Mouse (Mus musculus): ENCODE results near the gene Ciz1. TPM values are rescaled to one million over a fixed set of nuclear protein-coding genes. Genes with fewer than 3 reads are reported as not detected.
A peak's percentile ranks its signal among the peaks of the same experiment; 100 is the strongest.

Gene Ciz1
- polyA plus RNA-seq, 1 experiment from 2014 or later, result 37.3 TPM

DNA sequence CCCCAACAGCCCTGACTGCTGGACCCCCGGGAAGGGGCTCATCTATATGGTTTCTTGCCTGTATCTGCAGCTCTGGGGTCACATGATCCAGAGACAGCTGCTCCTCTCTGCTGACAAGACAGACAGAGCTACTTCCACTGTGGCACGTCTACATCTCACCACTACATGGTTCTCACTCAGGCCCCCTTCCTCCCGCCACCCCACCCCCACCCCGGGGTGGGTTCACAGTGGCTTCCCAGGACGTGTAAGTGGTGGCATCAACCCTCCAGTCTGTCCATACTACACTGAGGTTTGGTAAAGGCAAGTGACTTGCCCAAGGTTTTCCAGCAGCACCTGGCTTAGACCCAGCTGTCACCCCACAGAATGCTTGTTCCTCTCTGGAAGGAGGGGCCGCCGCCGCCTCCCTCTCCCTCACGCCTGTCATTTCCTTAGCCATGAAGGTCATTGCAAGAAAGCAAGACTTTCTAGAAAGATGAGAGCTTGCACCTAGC is 611 bp upstream of the Ciz1 start:
- H3K9ac ChIP-seq (ENCODE audit: low read length), result peak overlapping the region; percentile 82
- DNase-seq (ENCODE audit: low spot score) (no peak), ATAC-seq (no peak)
- no peaks in the 10 kb centered on the region for H3K9me3 ChIP-seq (replicated peaks; ENCODE audit: control insufficient read depth, low read length)
- peaks cover 10% of the 10 kb centered on the region; the same call in 1 of the 2 replicates for H3K4me1 ChIP-seq (ENCODE audit: control insufficient read depth, insufficient read depth, low read length)
- no peaks in the 10 kb centered on the region for H3K36me3 ChIP-seq (ENCODE audit: control insufficient read depth, insufficient read depth, low read length)
- no peaks in the 10 kb centered on the region for H3K27me3 ChIP-seq (replicated peaks; ENCODE audit: control insufficient read depth, insufficient read depth, low read length)
- H3K27ac ChIP-seq (ENCODE audit: low read depth, low read length), result peak overlapping the region; percentile 79; the same call in 1 of the 2 replicates
- WGBS, result 47% methylated on average over 9 of the region's 9 CpGs
- peak overlapping the region; percentile 90 for H3K4me2 ChIP-seq (ENCODE audit: low read length)
- H3K4me3 ChIP-seq (ENCODE audit: low read depth, low read length), result peak overlapping the region; percentile 60

DNA sequence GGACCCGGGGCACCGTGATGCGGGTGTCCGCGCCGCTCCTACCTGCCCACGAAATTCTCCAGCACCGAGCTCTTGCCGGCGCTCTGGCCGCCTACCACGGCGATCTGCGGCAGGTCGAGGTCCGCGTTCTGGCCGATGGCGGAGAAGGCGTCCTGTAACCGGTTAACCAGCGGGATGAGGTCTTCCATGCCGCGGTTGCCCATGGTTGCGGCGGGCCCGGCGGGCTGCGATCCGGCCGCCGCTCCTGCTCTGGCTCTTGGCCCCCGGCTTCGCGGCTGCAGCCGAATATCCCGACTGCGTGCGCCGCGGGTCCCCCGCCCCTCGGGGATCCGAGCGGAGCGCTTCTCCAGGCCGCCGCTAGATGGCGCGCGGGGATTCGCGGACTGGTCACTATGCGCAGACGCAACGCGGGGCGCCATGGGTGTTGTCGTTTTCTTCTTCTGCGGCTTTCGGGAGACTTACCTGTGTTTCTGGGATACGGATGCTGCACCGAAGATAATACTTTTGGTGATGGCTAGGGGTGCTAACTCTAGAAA is 948 bp downstream of the Ciz1 start, which contains the start of gene Dnm1:
Dnm1 (minus strand) TSS at position 332 of the 536 bp plus-strand sequence.
- WGBS, result under 1% methylated on average over 61 of the region's 63 CpGs
- DNase-seq (ENCODE audit: low spot score) (peak; percentile 93), ATAC-seq (peak; percentile 74)
- peak within 1 kb of the TSS; percentile 82 for H3K9ac ChIP-seq (ENCODE audit: low read length)
- H3K27ac ChIP-seq (ENCODE audit: low read depth, low read length), result peak within 1 kb of the TSS; percentile 79
- peaks cover 10% of the 10 kb centered on the region; the same call in 1 of the 2 replicates for H3K4me1 ChIP-seq (ENCODE audit: control insufficient read depth, insufficient read depth, low read length)
- peak within 1 kb of the TSS; percentile 90 for H3K4me2 ChIP-seq (ENCODE audit: low read length)
- no peaks in the 10 kb centered on the region for H3K27me3 ChIP-seq (replicated peaks; ENCODE audit: control insufficient read depth, insufficient read depth, low read length)
- no peaks in the 10 kb centered on the region for H3K9me3 ChIP-seq (replicated peaks; ENCODE audit: control insufficient read depth, low read length)
- H3K4me3 ChIP-seq (ENCODE audit: low read depth, low read length), result peak within 1 kb of the TSS; percentile 60
- no peaks in the 10 kb centered on the region for H3K36me3 ChIP-seq (ENCODE audit: control insufficient read depth, insufficient read depth, low read length)

DNA sequence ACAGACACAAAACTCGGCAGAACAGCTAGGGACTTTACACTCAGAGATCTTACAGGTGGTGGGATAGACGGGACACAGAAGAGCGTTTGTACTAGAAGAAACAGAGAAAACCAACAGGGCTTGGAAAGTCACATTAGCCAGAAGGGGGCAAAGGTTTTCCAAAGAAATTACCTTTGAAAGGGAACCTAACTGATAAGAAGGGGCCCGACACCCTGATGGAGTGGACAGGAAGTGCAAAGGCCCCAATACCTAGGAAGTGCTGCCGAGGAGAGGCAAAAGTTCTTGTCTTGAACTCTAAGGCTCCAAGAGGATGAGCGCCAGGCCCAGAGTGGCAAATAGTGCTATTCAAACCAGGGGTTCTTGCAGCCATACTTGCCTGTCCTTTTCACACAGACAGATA is 1.7 kb downstream of the Ciz1 start:
- no peak for DNase-seq (ENCODE audit: low spot score)
- H3K4me3 ChIP-seq (ENCODE audit: low read depth, low read length), result no peak overlapping the region
- no peaks in the 10 kb centered on the region for H3K9me3 ChIP-seq (replicated peaks; ENCODE audit: control insufficient read depth, low read length)
- H3K27me3 ChIP-seq (replicated peaks; ENCODE audit: control insufficient read depth, insufficient read depth, low read length), result no peaks in the 10 kb centered on the region
- H3K4me1 ChIP-seq (ENCODE audit: control insufficient read depth, insufficient read depth, low read length), result peaks cover 10% of the 10 kb centered on the region; the same call in 1 of the 2 replicates
- H3K4me2 ChIP-seq (ENCODE audit: low read length), result no peak overlapping the region; the same call in 1 of the 2 replicates
- H3K9ac ChIP-seq (ENCODE audit: low read length), result no peak overlapping the region
- WGBS, result 70% methylated on average over 6 of the region's 6 CpGs
- H3K27ac ChIP-seq (ENCODE audit: low read depth, low read length), result no peak overlapping the region
- ATAC-seq, result no peak
- H3K36me3 ChIP-seq (ENCODE audit: control insufficient read depth, insufficient read depth, low read length), result no peaks in the 10 kb centered on the region

- ATAC-seq, result no peak
- 90% methylated on average over 3 of the region's 3 CpGs for WGBS
- no peaks in the 10 kb centered on the region for H3K27me3 ChIP-seq (replicated peaks; ENCODE audit: control insufficient read depth, insufficient read depth, low read length)
- H3K9ac ChIP-seq (ENCODE audit: low read length), result no peak overlapping the region
- H3K4me1 ChIP-seq (ENCODE audit: control insufficient read depth, insufficient read depth, low read length), result peaks cover 10% of the 10 kb centered on the region; the same call in 1 of the 2 replicates
- DNase-seq (ENCODE audit: low spot score), result no peak
- no peak overlapping the region for H3K4me2 ChIP-seq (ENCODE audit: low read length)
- no peaks in the 10 kb centered on the region for H3K36me3 ChIP-seq (ENCODE audit: control insufficient read depth, insufficient read depth, low read length)
- H3K9me3 ChIP-seq (replicated peaks; ENCODE audit: control insufficient read depth, low read length), result no peaks in the 10 kb centered on the region
- H3K4me3 ChIP-seq (ENCODE audit: low read depth, low read length), result no peak overlapping the region
- no peak overlapping the region for H3K27ac ChIP-seq (ENCODE audit: low read depth, low read length)
Observed at GRCm38 (mm10) chr2:32354336-32354895, 2.3 kb downstream of the Ciz1 start.

DNA sequence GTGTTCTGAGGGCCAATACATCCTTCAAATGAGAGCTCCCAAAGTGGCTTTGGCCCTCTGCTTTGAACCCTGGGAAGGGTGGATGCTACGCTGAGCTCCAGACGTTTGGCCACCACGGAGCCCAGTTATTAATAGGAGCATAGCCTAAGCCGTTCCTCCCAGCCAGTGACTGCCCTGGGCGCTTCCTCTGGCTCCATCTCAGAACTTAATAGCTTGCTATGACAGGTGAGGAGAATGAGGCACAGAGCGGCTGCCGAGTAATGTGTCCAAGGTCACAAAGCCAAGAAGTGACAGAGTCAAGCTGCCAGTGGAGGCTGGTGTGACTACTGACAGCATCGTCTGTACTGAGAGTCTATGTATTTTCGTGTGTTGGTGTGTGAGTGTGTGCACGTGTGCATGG is 4.1 kb downstream of the Ciz1 start:
- Histone ChIP-seq H3K4me1 (ENCODE audit: control insufficient read depth, insufficient read depth, low read length) (peaks cover 10% of the 10 kb centered on the region), H3K27ac (ENCODE audit: low read depth, low read length) (no peak overlapping the region), H3K36me3 (ENCODE audit: control insufficient read depth, insufficient read depth, low read length) (no peaks in the 10 kb centered on the region), H3K4me2 (ENCODE audit: low read length) (no peak overlapping the region), H3K9ac (ENCODE audit: low read length) (no peak overlapping the region), H3K27me3 (replicated peaks; ENCODE audit: control insufficient read depth, insufficient read depth, low read length) (peaks cover under 1% of the 10 kb centered on the region), H3K4me3 (ENCODE audit: low read depth, low read length) (no peak overlapping the region), H3K9me3 (replicated peaks; ENCODE audit: control insufficient read depth, low read length) (no peaks in the 10 kb centered on the region)
- DNase-seq (ENCODE audit: low spot score), result no peak
- no peak for ATAC-seq
- WGBS, result 84% methylated on average over 10 of the region's 10 CpGs

- H3K4me2 ChIP-seq (ENCODE audit: low read length), result no peak overlapping the region
- DNase-seq (ENCODE audit: low spot score) (no peak), ATAC-seq (no peak)
- H3K27ac ChIP-seq (ENCODE audit: low read depth, low read length), result no peak overlapping the region
- H3K4me3 ChIP-seq (ENCODE audit: low read depth, low read length), result no peak overlapping the region
- no peak overlapping the region for H3K9ac ChIP-seq (ENCODE audit: low read length)
- H3K36me3 ChIP-seq (ENCODE audit: control insufficient read depth, insufficient read depth, low read length), result no peaks in the 10 kb centered on the region
- H3K27me3 ChIP-seq (replicated peaks; ENCODE audit: control insufficient read depth, insufficient read depth, low read length), result peaks cover 9% of the 10 kb centered on the region
- WGBS, result 87% methylated on average over 3 of the region's 3 CpGs
- peaks cover 11% of the 10 kb centered on the region for H3K4me1 ChIP-seq (ENCODE audit: control insufficient read depth, insufficient read depth, low read length)
- H3K9me3 ChIP-seq (replicated peaks; ENCODE audit: control insufficient read depth, low read length), result no peaks in the 10 kb centered on the region
Observed at GRCm38 (mm10) chr2:32357710-32358109, 5.6 kb downstream of the Ciz1 start.

GRCm38 (mm10) chr2:32358381-32358780 is 6.3 kb downstream of the Ciz1 start:
- H3K9ac ChIP-seq (ENCODE audit: low read length), result no peak overlapping the region
- H3K27ac ChIP-seq (ENCODE audit: low read depth, low read length), result no peak overlapping the region
- 67% methylated on average over 10 of the region's 10 CpGs for WGBS
- peaks cover 9% of the 10 kb centered on the region for H3K4me1 ChIP-seq (ENCODE audit: control insufficient read depth, insufficient read depth, low read length)
- no peak overlapping the region for H3K4me2 ChIP-seq (ENCODE audit: low read length)
- H3K27me3 ChIP-seq (replicated peaks; ENCODE audit: control insufficient read depth, insufficient read depth, low read length), result peaks cover 9% of the 10 kb centered on the region
- DNase-seq (ENCODE audit: low spot score) (no peak), ATAC-seq (no peak)
- no peak overlapping the region for H3K4me3 ChIP-seq (ENCODE audit: low read depth, low read length)
- no peaks in the 10 kb centered on the region for H3K9me3 ChIP-seq (replicated peaks; ENCODE audit: control insufficient read depth, low read length)
- H3K36me3 ChIP-seq (ENCODE audit: control insufficient read depth, insufficient read depth, low read length), result no peaks in the 10 kb centered on the region

- Histone ChIP-seq H3K4me2 (ENCODE audit: low read length) (peak overlapping the region; percentile 52), H3K27ac (ENCODE audit: low read depth, low read length) (no peak overlapping the region), H3K9me3 (replicated peaks; ENCODE audit: control insufficient read depth, low read length) (no peaks in the 10 kb centered on the region), H3K4me3 (ENCODE audit: low read depth, low read length) (peak overlapping the region; percentile 19; the same call in 1 of the 2 replicates), H3K9ac (ENCODE audit: low read length) (no peak overlapping the region; the same call in 1 of the 2 replicates), H3K4me1 (ENCODE audit: control insufficient read depth, insufficient read depth, low read length) (peaks cover 11% of the 10 kb centered on the region), H3K36me3 (ENCODE audit: control insufficient read depth, insufficient read depth, low read length) (peaks cover 2% of the 10 kb centered on the region; the same call in 1 of the 2 replicates), H3K27me3 (replicated peaks; ENCODE audit: control insufficient read depth, insufficient read depth, low read length) (peaks cover 9% of the 10 kb centered on the region)
- peak; percentile 71 for DNase-seq (ENCODE audit: low spot score)
- 11% methylated on average over 14 of the region's 14 CpGs for WGBS
- ATAC-seq, result peak; percentile 21; the same call in 1 of the 2 replicates
Observed at GRCm38 (mm10) chr2:32360741-32361140, 8.6 kb downstream of the Ciz1 start.

DNA sequence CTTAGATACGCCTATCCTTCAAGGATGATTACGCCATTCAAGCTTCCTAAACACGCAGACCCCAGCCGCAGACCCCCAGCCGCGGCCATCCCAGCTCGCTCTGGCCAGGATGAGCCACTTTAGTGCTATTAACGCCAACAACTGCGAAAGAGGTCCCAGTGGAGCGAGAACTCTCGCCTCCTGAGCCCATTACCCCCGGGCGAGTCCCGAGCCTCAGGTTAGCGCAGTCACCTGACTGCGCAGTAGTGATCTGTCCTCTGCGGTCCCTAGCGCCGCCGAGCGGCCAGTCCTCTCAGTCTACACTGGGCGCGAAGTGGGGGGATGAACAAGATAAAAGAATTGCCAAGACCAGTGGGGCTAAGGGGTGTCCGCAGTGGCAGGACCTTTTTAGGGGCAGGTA is 9.3 kb downstream of the Ciz1 start:
- Histone ChIP-seq H3K36me3 (ENCODE audit: control insufficient read depth, insufficient read depth, low read length) (peaks cover 2% of the 10 kb centered on the region; the same call in 1 of the 2 replicates), H3K27ac (ENCODE audit: low read depth, low read length) (no peak overlapping the region), H3K27me3 (replicated peaks; ENCODE audit: control insufficient read depth, insufficient read depth, low read length) (peaks cover 9% of the 10 kb centered on the region), H3K4me2 (ENCODE audit: low read length) (peak overlapping the region; percentile 52), H3K4me1 (ENCODE audit: control insufficient read depth, insufficient read depth, low read length) (peaks cover 11% of the 10 kb centered on the region), H3K9me3 (replicated peaks; ENCODE audit: control insufficient read depth, low read length) (no peaks in the 10 kb centered on the region), H3K4me3 (ENCODE audit: low read depth, low read length) (peak overlapping the region; percentile 19), H3K9ac (ENCODE audit: low read length) (peak overlapping the region; percentile 41; the same call in 1 of the 2 replicates)
- WGBS, result 2% methylated on average over 24 of the region's 24 CpGs
- ATAC-seq, result peak; percentile 40; the same call in 1 of the 2 replicates
- DNase-seq (ENCODE audit: low spot score), result peak; percentile 33
